Mouse (Mus musculus) C2C12 (cell line): Measurements from ENCODE around the gene Ccne1. TPM values are rescaled to one million over a fixed set of nuclear protein-coding genes. Genes with fewer than 3 reads are reported as not detected.

Experiments used
- H3K27me3 ChIP-seq: one replicate; pipeline ENCODE4 v1.6.1; 2011; ENCODE audit not compliant: control insufficient read depth, insufficient read depth, insufficient read length
- H3K36me3 ChIP-seq: one replicate; pipeline ENCODE4 v1.6.1; 2011; ENCODE audit not compliant: control insufficient read depth, insufficient read depth
- H3K4me3 ChIP-seq: one replicate; pipeline ENCODE4 v1.5.1; 2011; ENCODE audit warnings: mild to moderate bottlenecking, control low read depth; ENCODE audit not compliant: poor library complexity, insufficient read depth, severe bottlenecking
- H3K79me2 ChIP-seq: one replicate; pipeline ENCODE4 v1.6.1; 2011; ENCODE audit not compliant: control insufficient read depth, insufficient read depth
- H3K79me3 ChIP-seq: one replicate; pipeline ENCODE4 v1.6.1; 2011; ENCODE audit warnings: low read depth, control low read depth
- H3ac ChIP-seq: one replicate; pipeline ENCODE3; 2011; ENCODE audit warnings: low read depth; ENCODE audit not compliant: control insufficient read depth, insufficient read length
- CEBPB ChIP-seq: IDR thresholded peaks from one replicate; pipeline ENCODE4 v1.6.1; 2011; ENCODE audit warnings: low read depth, mild to moderate bottlenecking, control low read depth, moderate library complexity
- CTCF ChIP-seq: IDR thresholded peaks from one replicate; pipeline ENCODE4 v1.5.1; 2011; ENCODE audit not compliant: control insufficient read depth, insufficient read depth, insufficient read length
- FOSL1 ChIP-seq: IDR thresholded peaks from one replicate; pipeline ENCODE4 v1.8.0; 2011; ENCODE audit warnings: mild to moderate bottlenecking, low read length; ENCODE audit not compliant: poor library complexity, insufficient read depth, severe bottlenecking
- MAX ChIP-seq: IDR thresholded peaks from one replicate; pipeline ENCODE4 v1.6.1; 2011; ENCODE audit warnings: mild to moderate bottlenecking, control low read depth
- MYOD1 ChIP-seq: IDR thresholded peaks from one replicate; pipeline ENCODE4 v1.6.1; 2011; ENCODE audit warnings: low read depth; ENCODE audit not compliant: control insufficient read depth, insufficient read length
- MYOG ChIP-seq: IDR thresholded peaks from one replicate; pipeline ENCODE4 v1.6.1; 2011; ENCODE audit not compliant: control insufficient read depth, insufficient read length; ENCODE audit errors: extremely low read depth
- USF1 ChIP-seq: IDR thresholded peaks from one replicate; pipeline ENCODE4 v1.6.1; 2011; ENCODE audit warnings: low read depth, mild to moderate bottlenecking, control low read depth, moderate library complexity
- polyA plus RNA-seq: library from polyadenylated mRNA; unstranded; fragments of >200 nt; fragmentation: generic; extraction: Trizol; gene quantifications from one replicate; pipeline ENCODE4 v1.2.1, GENCODE M21; 2012; ENCODE audit warnings: missing spikeins

Ccne1 gene
- polyA plus RNA-seq, 1 experiment = 58.6 TPM

- H3K79me3 ChIP-seq = no peaks in the 10 kb centered on the region
- no peak overlapping the region for H3K4me3 ChIP-seq
- TF ChIP-seq MYOG (no peak), MAX (no peak)
- peaks cover 8% of the 10 kb centered on the region for H3K27me3 ChIP-seq
- H3ac ChIP-seq = no peak overlapping the region
- no peaks in the 10 kb centered on the region for H3K79me2 ChIP-seq
- H3K36me3 ChIP-seq = no peaks in the 10 kb centered on the region
Measured at GRCm38 (mm10) chr7:38059096-38059495, 48.2 kb downstream of the Ccne1 start.

- TF ChIP-seq MAX = no peak
- no peak for TF ChIP-seq MYOD1
- TF ChIP-seq FOSL1 = no peak
- no peak for TF ChIP-seq USF1
- no peak for TF ChIP-seq CEBPB
- no peak for TF ChIP-seq MYOG
- TF ChIP-seq CTCF = no peak
Measured at GRCm38 (mm10) chr7:38055996-38056395, 51.3 kb downstream of the Ccne1 start.

DNA sequence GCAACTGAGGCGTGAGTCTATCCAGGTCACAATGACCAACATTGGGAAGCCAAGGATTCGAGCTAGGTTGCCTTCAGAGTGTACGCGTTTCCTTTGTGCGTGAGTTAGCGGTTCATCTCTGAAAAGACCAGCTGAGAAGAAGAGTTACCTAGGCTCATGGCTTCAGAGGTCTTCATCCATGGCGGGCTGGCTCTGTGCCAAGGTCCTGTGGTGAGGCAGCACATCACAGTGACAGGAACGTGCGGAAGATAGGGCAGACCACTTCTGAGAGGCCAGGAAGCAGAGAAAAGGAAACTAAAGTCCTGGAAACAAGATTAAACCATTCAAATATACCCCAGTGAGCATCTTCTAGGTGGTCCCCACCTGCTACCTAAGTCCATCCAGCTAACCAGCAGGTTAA is 53.1 kb downstream of the Ccne1 start:
- H3K27me3 ChIP-seq = peaks cover 11% of the 10 kb centered on the region
- no peaks in the 10 kb centered on the region for H3K36me3 ChIP-seq
- H3K79me3 ChIP-seq = no peaks in the 10 kb centered on the region
- no peak overlapping the region for H3K4me3 ChIP-seq
- no peak for TF ChIP-seq MYOD1
- TF ChIP-seq USF1 = no peak
- TF ChIP-seq CEBPB = no peak
- TF ChIP-seq FOSL1 = no peak
- no peak for TF ChIP-seq CTCF
- no peak for TF ChIP-seq MAX
- no peak for TF ChIP-seq MYOG
- no peak overlapping the region for H3ac ChIP-seq
- no peaks in the 10 kb centered on the region for H3K79me2 ChIP-seq

More at GRCm38 (mm10) chr7:38055996-38056395, 51.3 kb downstream of the Ccne1 start:
- peaks cover 11% of the 10 kb centered on the region for H3K27me3 ChIP-seq
- H3K79me3 ChIP-seq = no peaks in the 10 kb centered on the region
- H3K79me2 ChIP-seq = no peaks in the 10 kb centered on the region
- H3K36me3 ChIP-seq = no peaks in the 10 kb centered on the region
- H3K4me3 ChIP-seq = no peak overlapping the region
- no peak overlapping the region for H3ac ChIP-seq

Other genes with a start within 250 kb of the Ccne1 start
- gene Uri1, start 84.0 kb downstream of the Ccne1 start, polyA plus RNA-seq = 12.6 TPM
- 7.0 TPM for gene 1600014C10Rik, start 75.7 kb upstream of the Ccne1 start, polyA plus RNA-seq
- 10.6 TPM for gene Plekhf1, start 120.5 kb upstream of the Ccne1 start, polyA plus RNA-seq
- 20.0 TPM for gene Pop4, start 163.9 kb upstream of the Ccne1 start, polyA plus RNA-seq